Mouse (Mus musculus) MEL (cell line): ENCODE measurements around the gene Ttc1. TPM values are rescaled to one million over a fixed set of nuclear protein-coding genes. Genes with fewer than 3 reads are reported as not detected.

Experiments used
- BHLHE40 ChIP-seq: IDR thresholded peaks from 2 replicates; pipeline ENCODE4 v1.6.1; 2012; ENCODE audit warnings: low read depth, mild to moderate bottlenecking, inconsistent platforms, low read length, improper control_type of control experiment, borderline replicate concordance
- CHD2 ChIP-seq: IDR thresholded peaks from 2 replicates; pipeline ENCODE4 v1.6.1; 2011; ENCODE audit warnings: low read length, improper control_type of control experiment
- E2F4 ChIP-seq: IDR thresholded peaks from 2 replicates; pipeline ENCODE4 v1.6.1; 2011; ENCODE audit warnings: low read depth, low read length, improper control_type of control experiment, borderline replicate concordance
- EP300 ChIP-seq, 2 experiments: IDR thresholded peaks; 2 replicates each; pipeline ENCODE4 v1.6.1; 2011; ENCODE audit warnings: improper control_type of control experiment in 2 of 2, low read length in 2 of 2, low read depth in 1 of 2, mild to moderate bottlenecking in 1 of 2
- GABPA ChIP-seq: IDR thresholded peaks from 2 replicates; pipeline ENCODE4 v1.6.1; 2012; ENCODE audit warnings: low read depth, mild to moderate bottlenecking, inconsistent platforms, low read length, improper control_type of control experiment, moderate library complexity
- GATA1 ChIP-seq: IDR thresholded peaks from 2 replicates; pipeline ENCODE4 v1.6.1; 2011; ENCODE audit warnings: low read depth, low read length, improper control_type of control experiment
- HCFC1 ChIP-seq: IDR thresholded peaks from 2 replicates; pipeline ENCODE4 v1.6.1; 2012; ENCODE audit warnings: low read depth, mild to moderate bottlenecking, inconsistent platforms, low read length, improper control_type of control experiment, moderate library complexity
- JUND ChIP-seq: IDR thresholded peaks from 2 replicates; pipeline ENCODE4 v1.6.1; 2011; ENCODE audit warnings: low read depth, mild to moderate bottlenecking, improper control_type of control experiment, low read length
- MAFK ChIP-seq: IDR thresholded peaks from 2 replicates; pipeline ENCODE4 v1.6.1; 2011; ENCODE audit warnings: low read depth, mild to moderate bottlenecking, low read length, improper control_type of control experiment, borderline replicate concordance
- MEF2A ChIP-seq: IDR thresholded peaks from 2 replicates; pipeline ENCODE4 v1.6.1; 2014; ENCODE audit warnings: low read depth, mild to moderate bottlenecking, inconsistent platforms, low read length, improper control_type of control experiment; ENCODE audit not compliant: poor library complexity, insufficient replicate concordance, severe bottlenecking; ENCODE audit errors: extremely low read depth
- MYB ChIP-seq: IDR thresholded peaks from 2 replicates; pipeline ENCODE4 v1.6.1; 2011; ENCODE audit warnings: mild to moderate bottlenecking, low read depth, low read length, improper control_type of control experiment
- NELFE ChIP-seq: IDR thresholded peaks from 2 replicates; pipeline ENCODE4 v1.6.1; 2011; ENCODE audit warnings: low read depth, low read length, improper control_type of control experiment
- NRF1 ChIP-seq: IDR thresholded peaks from 2 replicates; pipeline ENCODE4 v1.6.1; 2014; ENCODE audit warnings: low read depth, mild to moderate bottlenecking, inconsistent platforms, low read length, improper control_type of control experiment, moderate library complexity; ENCODE audit not compliant: poor library complexity, insufficient read depth, severe bottlenecking
- POLR2A ChIP-seq, 2 experiments: IDR thresholded peaks; 2 replicates each; pipeline ENCODE4 v1.6.1; 2011 to 2012; ENCODE audit warnings: low read length in 2 of 2, mild to moderate bottlenecking in 2 of 2, control low read depth in 1 of 2, improper control_type of control experiment in 1 of 2, low read depth in 1 of 2, moderate library complexity in 1 of 2; ENCODE audit not compliant: control insufficient read depth in 1 of 2, insufficient read depth in 1 of 2, poor library complexity in 1 of 2
- POLR2AphosphoS5 ChIP-seq: IDR thresholded peaks from 2 replicates; pipeline ENCODE4 v1.6.1; 2012; ENCODE audit warnings: low read depth, borderline replicate concordance, mild to moderate bottlenecking, inconsistent platforms, low read length, moderate library complexity, mixed read lengths
- RAD21 ChIP-seq: IDR thresholded peaks from 2 replicates; pipeline ENCODE4 v1.6.1; 2011; ENCODE audit warnings: mild to moderate bottlenecking, low read depth, low read length, improper control_type of control experiment
- USF1 ChIP-seq: IDR thresholded peaks from 2 replicates; pipeline ENCODE4 v1.6.1; 2014; ENCODE audit warnings: low read depth, mild to moderate bottlenecking, inconsistent platforms, low read length, improper control_type of control experiment, moderate library complexity
- ZC3H11A ChIP-seq: IDR thresholded peaks from 2 replicates; pipeline ENCODE4 v1.6.1; 2012; ENCODE audit warnings: low read depth, mild to moderate bottlenecking, inconsistent platforms, low read length, improper control_type of control experiment
- polyA plus RNA-seq, 2 experiments: library from polyadenylated mRNA; stranded (reverse) in 1 of 2; unstranded in 1 of 2; fragments of >175 nt in 1 of 2; fragments of >200 nt in 1 of 2; gene quantifications; 2 replicates each; pipeline versions ENCODE4 v1.2.1 to v1.2.4; 2012; ENCODE audit warnings: low replicate concordance in 2 of 2, low read depth in 1 of 2; ENCODE audit not compliant: insufficient read length in 2 of 2, insufficient read depth in 1 of 2, missing spikeins in 1 of 2
- total RNA-seq: library from RNA; depleted of rRNA; stranded (reverse); fragments of 300-350 nt; gene quantifications from 2 replicates; pipeline ENCODE4 v1.2.3, GENCODE M21; 2012; rRNA removed

Gene Ttc1
- total and polyA plus RNA-seq, 3 experiments: 68.6 to 117 TPM; not detected in 1

GRCm38 (mm10) chr11:43681472-43682414 is 66.1 kb downstream of the Ttc1 start, which contains the start of gene Pwwp2a (continued):
- peak; percentile 62 for TF ChIP-seq USF1
- peak; percentile 70 to 89 for TF ChIP-seq POLR2A (IDR thresholded peaks at IDR 0.05; ENCODE audit: control insufficient read depth in 1 of 2, insufficient read depth in 1 of 2, low read depth in 1 of 2, low read length in 2 of 2, poor library complexity in 1 of 2)
- TF ChIP-seq ZC3H11A: no peak
- peak; percentile 81 for TF ChIP-seq E2F4
- no peak for TF ChIP-seq MAFK
- peak; percentile 72; the same call in 1 of the 2 replicates for TF ChIP-seq BHLHE40
- no peak for TF ChIP-seq POLR2AphosphoS5
- TF ChIP-seq NRF1: 0 out of 2 replicates have a peak, but pooled peaks have one; percentile 34
- TF ChIP-seq EP300 (IDR thresholded peaks at IDR 0.05; ENCODE audit: low read depth in 1 of 2, low read length in 2 of 2): peak in 1 of 2 experiments; percentile 12; a peak in 1 of 4 replicates
- TF ChIP-seq MYB: no peak
- no peak for TF ChIP-seq MEF2A
- TF ChIP-seq NELFE: peak; percentile 75
- TF ChIP-seq HCFC1: peak; percentile 80
- TF ChIP-seq GABPA: no peak
- TF ChIP-seq GATA1: peak; percentile 53
- no peak for TF ChIP-seq RAD21
- no peak for TF ChIP-seq JUND
- peak; percentile 89; the same call in 1 of the 2 replicates for TF ChIP-seq CHD2
- TF ChIP-seq, all 39 proteins: peak for 23

Other genes starting within 250 kb of the Ttc1 start
- gene Ccnjl, start 219.2 kb downstream of the Ttc1 start, total RNA-seq: not detected in 2 replicates
- gene Ccnjl, start 219.2 kb downstream of the Ttc1 start, polyA plus RNA-seq: not detected
- gene 4933415A04Rik, start 161.0 kb downstream of the Ttc1 start, total RNA-seq: not detected in 2 replicates
- not detected for gene 4933415A04Rik, start 161.0 kb downstream of the Ttc1 start, polyA plus RNA-seq
- not detected in 2 replicates for gene Fabp6, start 146.5 kb downstream of the Ttc1 start, total RNA-seq
- not detected for gene Fabp6, start 146.5 kb downstream of the Ttc1 start, polyA plus RNA-seq
- gene Pwwp2a, start 66.0 kb downstream of the Ttc1 start, total RNA-seq: 19.6 and 20.6 TPM in 2 replicates
- gene Pwwp2a, start 66.0 kb downstream of the Ttc1 start, polyA plus RNA-seq: 10 to 100 TPM in 1 of 2 experiments, not detected in 1; 32.0 TPM
- gene Adra1b, start 153.2 kb upstream of the Ttc1 start, total RNA-seq: not detected in 2 replicates
- gene Adra1b, start 153.2 kb upstream of the Ttc1 start, polyA plus RNA-seq: not detected